Mouse (Mus musculus): ENCODE measurements around the gene Klhl22. TPM values are rescaled to one million over a fixed set of nuclear protein-coding genes. Genes with fewer than 3 reads are reported as not detected.
"Not testable (repeated sequence)": the region's sequence is repeated elsewhere in the genome, so short reads cannot be mapped to it uniquely, and the experiment has no call there.

Klhl22 gene
- 10 to 100 TPM; 18.2 to 24.2 TPM for total RNA-seq (2021)
- long read RNA-seq, experiment 1, partial matches to known transcripts = 0 of 64 reads
- long read RNA-seq, experiment 1, other reads (novel, unspliced or antisense) = 64 of 64 reads
- long read RNA-seq, experiment 2, partial matches to known transcripts = 31 of 42 reads
- long read RNA-seq, experiment 2, other reads (novel, unspliced or antisense) = 10 of 42 reads

DNA sequence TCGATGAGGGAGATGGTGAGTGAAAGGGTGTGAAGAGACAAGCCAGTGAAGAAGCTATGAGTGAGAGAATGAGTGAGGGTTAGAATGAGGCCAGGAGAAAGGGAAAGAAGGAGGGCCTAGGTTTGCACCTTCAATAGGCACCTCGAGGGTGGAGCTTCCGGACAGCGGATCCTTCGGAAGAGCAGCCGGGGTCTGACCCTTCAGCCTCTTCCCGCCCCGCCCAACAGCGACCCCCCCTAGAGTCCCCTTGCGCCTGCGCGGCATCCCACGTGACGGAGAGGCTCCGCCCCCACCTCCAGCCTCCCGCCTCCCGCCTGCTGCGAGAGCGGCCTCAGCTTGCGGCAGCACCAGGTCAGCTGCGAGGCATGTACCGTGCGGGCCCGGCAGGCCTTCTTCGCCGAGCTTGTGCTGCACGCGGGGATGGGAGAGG lies at the start of gene Klhl22:
Gene Klhl22 (plus strand): TSS at position 275 of the 430 bp plus-strand sequence.
- DNase-seq = peak; percentile 95

DNA sequence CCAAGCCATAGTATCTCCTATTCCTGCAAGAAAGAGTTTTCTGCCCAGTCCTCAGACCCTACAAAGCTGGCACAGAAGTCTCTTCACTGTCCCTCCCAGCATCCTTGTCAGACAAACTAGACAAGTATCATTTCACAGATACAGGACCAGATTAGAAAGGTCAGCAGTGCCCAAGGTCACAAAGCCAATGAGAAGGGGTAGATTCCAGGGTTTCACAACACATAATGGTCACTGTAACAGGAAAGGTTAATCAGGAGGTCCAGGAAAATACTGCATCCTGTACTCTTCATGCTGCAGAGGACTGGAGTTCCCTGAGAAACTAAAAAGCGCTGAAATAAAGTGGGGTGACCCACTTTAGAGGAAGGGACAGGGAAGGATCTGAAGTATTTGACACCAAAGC lies 41.6 kb upstream of the Klhl22 start:
- no peak for DNase-seq

DNA sequence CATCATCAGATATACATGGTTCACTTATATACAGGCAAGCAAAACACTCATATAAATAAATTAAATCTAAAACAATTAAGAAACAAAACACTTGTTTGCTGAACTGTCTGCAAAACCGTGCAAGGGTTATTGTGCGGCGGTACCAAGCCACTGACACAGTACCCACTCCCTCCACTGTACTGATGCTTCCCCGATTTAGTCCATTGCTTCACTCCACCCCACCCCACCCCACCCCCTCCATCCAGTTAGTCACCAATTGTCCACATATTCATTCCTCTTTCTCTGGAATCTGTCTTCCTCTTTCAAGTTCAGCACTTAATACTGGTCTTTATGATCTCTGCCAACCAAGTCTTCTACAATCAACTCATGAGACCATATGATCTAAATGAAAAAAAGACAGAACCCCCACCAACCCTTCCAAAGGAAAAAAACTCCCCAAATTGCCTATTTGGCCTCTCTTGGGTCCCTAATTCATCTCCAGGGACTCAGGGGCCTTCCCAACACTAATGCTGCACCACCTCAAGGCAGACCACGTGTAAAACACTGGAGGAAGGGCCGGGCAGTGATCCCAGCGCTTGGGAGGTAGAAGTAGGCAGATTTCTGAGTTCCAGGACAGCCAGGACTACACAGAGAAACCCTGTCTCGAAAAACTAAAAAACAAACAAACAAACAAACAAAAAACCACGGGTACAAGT lies 38.2 kb upstream of the Klhl22 start:
- DNase-seq = no peak

DNA sequence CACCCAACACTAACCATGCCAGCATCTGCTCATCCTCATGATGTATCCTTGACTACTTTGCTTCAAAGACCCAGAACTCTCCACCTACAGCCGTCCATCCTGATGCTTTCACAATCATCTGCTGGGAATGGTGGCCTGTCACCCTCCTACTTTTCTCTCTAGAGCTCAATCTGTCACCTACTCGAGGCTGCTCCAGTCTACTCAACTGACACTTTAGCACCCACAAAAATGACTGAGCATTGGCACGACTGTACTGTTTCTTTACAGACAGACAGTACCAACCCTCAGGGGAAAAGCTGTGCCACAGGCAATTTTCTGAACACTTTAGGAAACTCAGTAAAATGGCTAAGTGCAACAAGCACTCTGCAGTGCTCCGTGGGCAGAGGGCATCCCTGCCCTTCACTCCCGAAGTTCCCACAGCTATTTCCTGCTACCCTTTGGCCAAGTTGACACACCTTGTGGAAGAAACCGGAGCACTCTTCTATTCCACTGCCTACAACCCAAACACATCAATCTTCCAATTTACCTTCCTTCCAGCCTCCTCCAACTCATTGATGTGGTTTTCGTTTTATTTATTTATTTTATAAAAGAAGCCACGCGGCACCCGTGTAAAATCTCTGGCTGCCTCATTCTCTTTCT lies 37.5 kb upstream of the Klhl22 start:
- DNase-seq = no peak

DNA sequence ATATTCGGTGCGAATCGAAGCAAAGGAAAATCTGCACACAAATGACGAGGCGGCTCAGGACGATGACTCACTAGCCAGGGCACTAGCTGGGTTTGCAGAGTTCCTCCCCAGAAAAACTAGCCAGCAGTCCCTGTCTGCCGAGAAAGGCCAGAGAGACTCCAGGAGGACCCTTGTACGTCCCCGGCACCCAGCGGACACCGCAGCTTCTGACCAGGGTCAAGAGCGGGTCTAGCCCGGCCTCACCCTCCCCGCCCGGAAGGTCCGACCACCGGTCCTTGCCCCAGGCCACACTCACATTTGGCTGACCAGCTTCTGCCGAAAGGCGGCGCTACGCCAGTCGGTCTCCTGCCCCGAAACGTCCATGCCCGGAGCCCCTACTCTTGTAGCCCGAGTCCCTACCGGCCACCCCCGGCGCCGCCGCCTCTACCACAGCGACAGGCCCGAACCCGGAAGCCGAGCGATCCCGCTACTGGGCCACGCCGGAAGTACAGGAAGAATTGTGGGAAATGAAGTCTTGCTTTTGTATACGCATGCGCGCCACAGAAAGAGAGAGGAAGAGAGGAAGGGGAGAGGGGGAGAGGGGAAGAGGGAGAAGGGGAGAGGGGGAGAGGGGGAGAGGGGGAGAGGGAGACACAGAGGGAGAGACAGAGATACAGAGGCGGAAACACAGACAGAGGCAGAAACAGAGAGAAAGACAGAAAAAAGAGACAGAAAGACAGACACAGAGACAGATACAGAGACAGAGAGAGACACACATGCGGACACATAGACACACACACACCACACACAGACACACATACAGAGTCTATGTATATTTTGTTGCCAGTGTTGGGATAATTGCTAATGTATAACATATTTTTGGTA lies 36.7 kb upstream of the Klhl22 start:
- peak; percentile 92 to 94 for DNase-seq

DNA sequence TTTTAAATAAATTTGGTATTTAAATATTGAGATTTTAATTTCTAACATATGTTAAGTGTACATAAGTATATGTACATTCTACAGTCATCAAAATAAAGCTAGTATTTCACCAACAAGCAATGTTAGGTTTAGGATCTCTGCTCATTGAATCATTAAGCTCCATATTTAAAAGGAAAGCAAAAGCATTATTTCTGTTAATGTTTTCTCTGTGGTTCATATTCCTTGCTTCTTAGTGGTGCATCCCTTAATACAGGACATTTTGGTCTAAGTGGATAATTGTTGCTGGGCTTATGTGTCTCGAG lies 36.1 kb upstream of the Klhl22 start:
- no peak for DNase-seq

DNA sequence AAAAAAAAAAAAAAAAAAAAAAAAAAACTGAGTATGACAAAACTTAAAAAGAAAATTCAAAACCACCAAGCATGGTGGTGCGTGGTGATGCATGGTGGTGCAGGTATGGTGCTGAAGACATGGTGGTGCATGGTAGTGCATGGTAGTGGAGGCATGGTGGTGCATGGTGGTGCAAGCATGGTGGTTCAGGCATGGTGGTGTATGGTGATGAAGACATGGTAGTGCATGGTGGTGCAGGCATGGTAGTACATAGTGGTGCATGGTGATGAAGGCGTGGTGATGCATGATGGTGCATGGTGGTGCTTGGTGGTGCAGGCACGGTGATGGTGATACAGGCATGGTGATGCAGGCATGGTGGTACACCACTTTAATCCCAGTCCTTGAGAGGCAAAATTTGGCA lies 35.0 kb upstream of the Klhl22 start:
- DNase-seq = no peak

DNA sequence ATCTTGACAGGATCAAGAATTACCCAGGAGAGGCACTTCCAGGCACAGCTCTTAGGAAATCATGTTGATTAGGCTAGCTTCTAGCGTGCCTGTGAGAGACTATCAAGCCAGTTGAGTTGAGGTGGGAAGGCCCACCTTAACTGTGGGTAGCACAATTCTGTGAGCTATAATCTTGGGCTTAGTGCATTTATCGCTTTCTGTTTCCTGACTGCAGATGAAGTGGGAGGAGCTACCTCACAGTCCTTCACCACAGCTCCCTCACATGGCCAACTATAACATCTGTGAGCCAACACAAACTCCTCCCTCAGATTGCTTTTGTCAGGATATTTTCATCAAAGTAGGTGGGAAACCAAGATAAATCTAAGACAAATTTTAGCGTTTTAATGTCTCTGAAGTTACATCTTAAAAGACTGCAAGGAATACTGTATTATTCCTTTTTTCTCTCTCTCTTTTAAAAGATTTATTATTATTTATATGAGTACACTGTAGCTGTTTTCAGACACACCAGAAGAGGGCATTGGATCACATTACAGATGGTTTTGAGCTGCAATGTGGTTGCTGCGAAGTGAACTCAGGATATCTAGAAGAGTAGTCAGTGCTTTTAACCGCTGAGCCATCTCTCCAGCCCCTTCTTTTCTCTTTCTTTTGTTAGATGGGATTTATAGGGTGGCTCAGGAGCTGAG lies 32.1 kb upstream of the Klhl22 start:
- DNase-seq = peak; percentile 74 to 76

DNA sequence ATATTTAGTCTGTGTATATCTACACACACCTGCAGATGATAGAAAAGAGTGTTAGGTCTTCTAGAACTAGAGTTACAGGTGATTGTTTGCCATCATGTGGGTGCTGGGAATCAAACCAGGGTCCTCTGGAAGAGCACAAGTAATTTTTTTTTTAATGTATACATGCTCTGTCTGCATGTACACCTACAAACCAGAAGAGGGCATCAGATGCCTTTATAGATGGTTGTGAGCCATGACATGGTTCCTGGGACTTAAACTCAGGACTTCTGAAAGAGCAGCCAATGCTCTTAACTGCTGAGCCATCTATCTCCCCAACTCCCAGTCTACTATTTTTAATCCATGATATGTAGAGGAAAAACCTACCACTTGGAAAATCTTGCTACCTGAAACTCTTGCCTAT lies 29.4 kb upstream of the Klhl22 start:
- no peak for DNase-seq

DNA sequence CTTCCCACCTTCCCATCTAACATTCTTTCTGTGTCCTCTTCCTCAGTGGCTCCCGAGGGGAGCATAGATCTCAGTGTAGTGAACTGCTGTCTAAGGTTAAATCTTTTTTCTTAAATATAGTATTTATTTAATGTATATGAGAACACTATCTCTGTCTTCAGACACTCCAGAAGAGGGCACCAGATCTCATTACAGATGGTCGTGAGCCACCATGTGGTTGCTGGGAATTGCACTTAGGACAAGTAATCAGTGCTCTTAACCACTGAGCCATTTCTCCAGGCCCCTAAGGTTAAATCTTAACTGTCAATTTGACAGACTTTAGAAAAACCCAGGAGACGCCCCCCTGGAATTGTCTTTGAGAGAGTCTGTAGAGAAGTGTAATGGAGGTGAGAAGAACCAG lies 27.4 kb upstream of the Klhl22 start:
- no peak for DNase-seq

DNA sequence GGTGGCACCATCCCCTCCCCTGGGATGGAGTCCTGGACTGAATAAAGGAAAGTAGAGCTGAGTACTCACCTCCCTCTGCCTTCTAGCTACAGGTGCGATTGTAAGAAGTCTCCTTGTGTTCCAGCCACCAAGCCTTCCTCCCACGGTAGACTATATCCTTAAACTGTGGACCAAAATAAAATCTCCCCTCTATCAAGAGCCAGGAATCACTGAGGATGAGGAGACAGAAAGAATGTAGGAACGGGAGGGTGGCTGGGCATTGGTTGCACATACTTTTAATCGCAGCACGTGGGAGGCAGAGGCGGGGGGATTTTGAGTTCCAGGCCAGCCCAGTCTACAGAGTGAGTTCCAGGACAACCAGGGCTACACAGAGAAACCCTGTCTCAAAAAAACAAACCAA lies 27.0 kb upstream of the Klhl22 start:
- no peak for DNase-seq

DNA sequence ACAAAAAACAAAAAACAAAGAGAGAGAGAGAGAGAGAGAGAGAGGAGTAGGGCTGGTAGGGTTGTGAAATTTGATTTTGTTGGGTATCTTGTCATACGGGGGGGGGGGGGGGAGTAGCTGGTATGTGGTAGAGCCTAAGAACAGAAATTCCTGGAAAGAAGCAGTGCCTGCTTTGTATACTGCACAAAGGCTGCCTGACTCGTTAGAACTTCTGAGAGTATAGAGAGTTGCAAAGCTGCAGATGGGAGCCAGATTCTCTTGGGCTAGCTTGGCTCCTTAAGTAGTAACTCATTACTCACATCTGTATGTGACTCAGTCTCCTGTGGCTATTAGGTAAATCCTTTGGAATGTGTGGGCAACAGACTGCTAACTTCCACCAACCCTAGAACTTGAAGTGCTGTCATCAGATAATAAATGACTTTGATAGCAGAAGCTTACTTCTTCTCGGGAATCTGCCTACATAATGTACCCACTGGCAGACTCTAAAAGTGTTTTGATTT lies 26.5 kb upstream of the Klhl22 start, which contains the start of gene Med15:
Gene Med15 (minus strand): TSS at position 51 of the 500 bp plus-strand sequence.
- no peak for DNase-seq

DNA sequence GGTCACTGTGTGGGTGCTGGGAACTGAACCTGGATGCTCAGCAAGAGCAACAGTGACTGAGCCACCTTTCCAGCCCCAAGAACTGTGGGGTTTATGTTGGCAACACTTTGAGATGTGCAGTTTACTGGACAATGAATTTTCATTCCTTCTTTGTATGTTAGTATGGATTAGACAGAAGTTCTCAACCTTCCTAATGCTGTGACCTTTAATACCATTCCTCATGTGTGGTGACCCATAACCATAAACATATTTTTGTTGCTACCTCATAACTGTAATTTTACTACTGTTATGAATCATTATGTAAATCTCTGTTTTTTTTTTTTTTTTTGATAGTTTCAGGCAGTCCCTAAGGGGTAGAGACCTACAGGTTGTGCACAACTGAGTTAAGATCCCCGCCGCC lies 25.8 kb upstream of the Klhl22 start:
- DNase-seq = no peak

DNA sequence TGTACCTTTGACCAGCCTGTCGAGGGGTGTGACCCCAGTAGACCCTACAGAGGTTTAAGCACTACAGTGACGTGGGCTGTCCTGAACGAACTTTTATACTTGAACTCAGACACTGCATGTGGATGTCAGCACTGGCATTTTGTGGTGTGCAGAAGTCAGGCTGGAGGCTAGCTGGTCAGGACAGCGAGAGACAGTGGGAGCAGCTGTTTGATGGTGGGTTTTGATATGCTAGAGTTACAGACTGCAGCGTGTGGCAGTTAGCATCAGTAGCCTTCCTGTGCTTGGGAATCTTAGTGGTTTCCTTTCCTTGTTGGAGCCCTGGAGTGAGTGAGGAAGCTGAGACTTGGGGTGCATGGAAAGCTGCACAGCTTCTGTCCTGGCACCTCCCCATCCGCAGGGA lies 24.5 kb upstream of the Klhl22 start:
- DNase-seq = not testable (repeated sequence)

DNA sequence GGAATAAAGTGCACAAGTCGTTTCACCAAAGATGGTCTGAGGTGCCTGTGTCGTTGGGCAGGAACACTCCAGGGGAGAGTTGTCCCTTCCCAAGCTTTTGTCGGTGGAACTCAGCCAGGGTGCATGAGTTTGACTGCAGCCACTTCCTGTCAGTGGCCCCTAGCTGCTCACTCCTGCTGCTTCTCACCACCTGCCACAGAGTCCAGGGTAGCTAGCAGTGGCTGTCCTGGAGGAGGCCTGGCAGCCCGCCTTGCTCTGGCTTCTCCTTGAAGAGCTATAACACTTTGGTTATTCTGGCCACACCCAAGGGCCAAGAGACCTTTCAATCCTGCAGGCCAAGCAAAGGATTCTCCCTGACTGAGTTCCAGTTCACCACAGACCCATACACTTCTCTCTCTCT lies 23.3 kb upstream of the Klhl22 start:
- DNase-seq = no peak

DNA sequence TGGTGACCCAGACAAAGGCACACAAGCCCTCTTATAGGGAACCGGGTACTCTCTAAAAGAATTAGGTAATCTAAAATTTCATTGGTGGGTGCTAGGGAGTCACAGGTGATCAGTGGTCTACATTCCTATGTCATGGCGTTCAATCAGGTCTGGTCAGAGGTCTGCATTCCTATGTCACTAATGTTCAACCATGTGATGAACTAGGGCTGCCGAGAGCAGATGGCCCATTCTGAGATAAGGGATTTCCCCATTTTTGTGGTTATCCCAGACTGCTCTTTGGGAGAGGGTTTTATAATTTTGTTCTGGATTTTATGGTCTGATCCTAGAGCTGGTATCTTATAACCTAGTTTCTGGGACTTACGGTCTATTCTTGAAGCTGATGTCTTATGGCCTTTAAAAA lies 19.3 kb upstream of the Klhl22 start:
- no peak for DNase-seq

DNA sequence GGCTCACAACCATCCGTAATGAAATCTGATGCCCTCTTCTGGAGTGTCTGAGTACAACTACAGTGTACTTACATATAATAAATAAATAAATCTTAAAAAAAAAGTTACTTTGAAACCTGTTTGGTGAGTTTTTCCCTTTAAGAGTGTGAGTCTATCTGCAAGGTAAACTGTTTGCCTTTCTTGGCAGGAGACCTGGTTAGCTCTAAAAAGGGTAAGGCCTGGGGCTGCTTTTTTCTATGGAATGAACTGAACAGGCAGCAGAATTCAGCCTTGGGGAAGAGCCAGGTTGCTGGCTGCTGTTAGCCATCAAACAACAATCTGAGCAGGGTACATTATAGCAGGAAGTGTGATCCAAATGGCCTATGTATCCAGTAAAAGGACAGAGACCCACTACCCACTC lies 16.6 kb upstream of the Klhl22 start:
- no peak for DNase-seq

DNA sequence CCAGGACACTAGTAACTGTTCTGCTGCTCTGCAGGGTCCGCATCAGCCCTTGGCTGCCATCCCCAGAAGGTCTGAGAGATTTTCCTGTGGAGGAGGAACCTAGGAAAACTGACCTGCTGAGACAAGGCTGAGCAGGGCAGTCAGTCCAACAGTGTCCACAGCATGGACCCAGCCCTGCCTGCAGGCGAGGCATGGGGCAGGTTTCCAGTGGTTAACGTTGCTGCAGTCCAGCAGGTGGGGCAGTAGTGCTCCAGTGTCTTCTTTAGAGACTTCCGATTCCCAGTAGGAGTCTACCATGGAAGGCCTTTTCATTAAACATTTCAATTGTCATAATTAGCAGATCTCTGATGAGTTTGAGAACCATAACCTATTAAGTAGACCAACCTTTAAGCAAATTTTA lies 16.1 kb upstream of the Klhl22 start:
- DNase-seq = no peak

DNA sequence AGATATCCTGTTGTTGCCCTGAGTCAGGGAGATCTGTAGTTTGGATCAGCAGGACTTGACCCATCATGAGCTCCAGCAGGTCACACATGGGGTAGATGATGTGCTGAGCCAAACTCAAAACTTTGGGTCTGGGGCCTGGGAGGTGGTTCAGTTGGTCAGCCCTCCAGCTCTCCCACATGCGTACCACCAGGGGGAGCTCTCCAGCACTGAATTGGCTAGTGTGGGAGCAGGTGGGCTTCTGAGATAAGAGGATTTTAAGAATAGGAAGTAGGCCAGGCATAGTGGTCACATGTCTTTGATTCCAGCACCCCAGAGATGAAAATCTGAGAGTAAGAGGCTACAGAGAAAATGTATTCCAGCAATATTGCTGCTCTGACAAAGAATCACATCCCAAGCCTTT lies 14.9 kb upstream of the Klhl22 start:
- peak in 1 of 2 experiments; percentile 49 for DNase-seq

DNA sequence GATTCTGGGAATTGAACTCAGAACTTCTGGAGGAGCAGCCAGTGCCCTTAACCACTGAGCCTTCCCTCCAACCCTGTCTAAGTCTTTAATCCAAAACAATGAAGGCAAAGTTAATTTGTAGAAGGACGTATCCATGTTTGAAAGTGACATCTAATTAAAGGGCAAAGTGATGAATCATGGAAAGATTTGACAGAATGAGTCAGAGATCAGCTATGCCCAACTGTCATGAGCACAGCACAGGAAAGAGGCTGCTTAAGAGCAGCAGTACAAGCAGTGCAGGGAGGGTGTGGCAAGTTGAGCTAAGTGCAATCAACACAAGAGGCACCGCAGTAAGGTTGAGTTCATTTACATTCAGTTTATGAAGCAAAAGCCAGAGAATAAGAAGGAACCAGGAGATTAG lies 14.4 kb upstream of the Klhl22 start:
- DNase-seq = no peak

DNA sequence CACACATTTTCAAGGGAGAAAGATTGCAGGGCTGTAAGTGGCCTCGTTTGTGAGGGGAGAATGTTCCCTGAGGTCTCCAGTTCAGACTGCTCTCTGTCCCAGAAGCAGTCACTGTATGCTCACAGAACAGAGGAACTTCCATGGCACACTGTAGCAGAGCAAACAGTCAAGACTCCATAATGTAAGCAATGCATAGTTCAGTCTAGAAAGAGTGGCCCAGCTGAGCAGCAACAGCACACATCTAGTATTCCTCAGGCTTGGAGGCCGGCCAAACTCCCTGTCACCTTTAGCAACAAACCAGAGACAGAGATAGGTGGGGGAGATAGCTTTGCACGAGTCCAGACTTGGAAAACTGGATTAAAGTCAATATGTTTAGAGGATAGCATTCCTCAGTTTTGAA lies 6.4 kb upstream of the Klhl22 start:
- peak in 1 of 2 experiments; percentile 26 for DNase-seq

DNA sequence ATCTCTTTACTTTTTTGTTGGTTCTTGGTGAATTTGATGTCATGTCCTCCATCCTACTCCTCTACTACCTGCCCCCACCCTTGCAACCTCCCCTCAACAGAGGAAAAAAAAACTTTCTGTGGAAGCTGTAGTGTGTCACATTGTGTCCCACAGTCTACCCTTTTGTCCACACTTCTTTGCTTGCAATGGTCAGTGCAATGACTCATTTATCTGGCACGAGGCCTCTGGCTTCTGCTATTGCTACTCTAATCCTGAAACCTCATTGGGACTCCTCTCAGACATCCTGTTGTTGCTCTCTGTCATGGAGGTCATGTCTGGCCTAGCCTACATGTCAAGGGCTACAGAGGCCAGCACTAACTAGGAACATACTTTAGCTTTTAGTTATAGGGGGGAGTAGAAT lies 5.7 kb upstream of the Klhl22 start:
- peak; percentile 54 to 70 for DNase-seq
